Mouse (Mus musculus) hindbrain, postnatal 0 days (tissue): ENCODE data around the gene 9530068E07Rik. TPM values are rescaled to one million over a fixed set of nuclear protein-coding genes. Genes with fewer than 3 reads are reported as not detected.
"Not testable (repeated sequence)": the region's sequence is repeated elsewhere in the genome, so short reads cannot be mapped to it uniquely, and the experiment has no call there.

Source experiments
- ATAC-seq: fragments of 200-750 bp; cut with Nextera tagmentation; 2 replicates; pipeline ENCODE4 v1.8.0; 2017; ENCODE audit warnings: mild to moderate bottlenecking, moderate TSS enrichment, moderate library complexity
- DNase-seq: peaks from one replicate; pipeline ENCODE4 v3.0.0-alpha.2; 2015; ENCODE audit warnings: low spot score
- H3K27ac ChIP-seq: fragments of 300-500 bp; sonication (generic); 2 replicates; pipeline ENCODE4 v1.5.1; 2014; ENCODE audit warnings: mild to moderate bottlenecking
- H3K27me3 ChIP-seq: fragments of 300-500 bp; sonication (generic); 2 replicates; pipeline ENCODE4 v1.6.1; 2014; ENCODE audit warnings: low read length, mixed read lengths; ENCODE audit not compliant: insufficient read depth
- H3K36me3 ChIP-seq: fragments of 300-500 bp; sonication (generic); 2 replicates; pipeline ENCODE4 v1.6.1; 2014; ENCODE audit warnings: low read length, mixed read lengths; ENCODE audit not compliant: insufficient read depth
- H3K4me1 ChIP-seq: fragments of 300-500 bp; sonication (generic); 2 replicates; pipeline ENCODE4 v1.6.1; 2014; ENCODE audit warnings: antibody characterized with exemption, low read length, mixed read lengths; ENCODE audit not compliant: insufficient read depth
- H3K4me2 ChIP-seq: fragments of 300-500 bp; sonication (generic); 2 replicates; pipeline ENCODE4 v1.6.1; 2014; ENCODE audit warnings: low read depth, mild to moderate bottlenecking, low read length, moderate library complexity, mixed read lengths
- H3K4me3 ChIP-seq: fragments of 300-500 bp; sonication (generic); 2 replicates; pipeline ENCODE4 v1.5.1; 2014; ENCODE audit warnings: low read length
- H3K9ac ChIP-seq: fragments of 300-500 bp; sonication (generic); replicated peaks from 2 replicates; pipeline ENCODE4 v1.6.1; 2014; ENCODE audit warnings: mild to moderate bottlenecking, low read length, moderate library complexity, mixed read lengths
- H3K9me3 ChIP-seq: fragments of 300-500 bp; sonication (generic); 2 replicates; pipeline ENCODE4 v1.6.1; 2016; ENCODE audit warnings: low read length, mixed read lengths
- CTCF ChIP-seq: IDR thresholded peaks from 2 replicates; pipeline ENCODE4 v1.5.1; 2016; ENCODE audit warnings: antibody characterized with exemption, control low read depth, low read depth
- WGBS: fragments of 180-500 bp; shearing (Covaris S2); extraction: QIAGEN DNeasy Blood & Tissue Kit; methylation state at CpG from one replicate; pipeline ENCODE4 v1.1.7; 2014; 5-methylcytosine and 5-hydroxymethylcytosine counted together
- polyA plus RNA-seq: library from polyadenylated mRNA; unstranded; fragments of >200 nt; fragmentation: Nextera tagmentation; extraction: Ambion mirVana; gene quantifications from 2 replicates; pipeline ENCODE4 v1.2.1, GENCODE M21; 2015
- total RNA-seq: library from RNA; depleted of rRNA; stranded (reverse); fragments of >200 nt; gene quantifications from 2 replicates; pipeline ENCODE4 v1.2.3, GENCODE M21; 2014

9530068E07Rik gene
- total and polyA plus RNA-seq, 2 experiments from 2014 or later, result 125 to 131 TPM

- Histone ChIP-seq H3K27me3 (no peaks in the 10 kb centered on the region), H3K27ac (no peak overlapping the region), H3K9me3 (no peaks in the 10 kb centered on the region), H3K4me1 (no peaks in the 10 kb centered on the region), H3K9ac (no peak overlapping the region), H3K4me3 (no peak overlapping the region), H3K4me2 (no peak overlapping the region), H3K36me3 (peaks cover 43% of the 10 kb centered on the region)
- TF ChIP-seq CTCF, result no peak
- WGBS, result 82% methylated on average over 3 of the region's 3 CpGs
- ATAC-seq (no peak), DNase-seq (no peak)
Measured at GRCm38 (mm10) chr11:52386892-52387291, 9.3 kb upstream of the 9530068E07Rik start.

GRCm38 (mm10) chr11:52388150-52388549 is 8.1 kb upstream of the 9530068E07Rik start:
- no peak for TF ChIP-seq CTCF
- H3K4me3 ChIP-seq, result no peak overlapping the region
- H3K9ac ChIP-seq, result no peak overlapping the region
- H3K4me2 ChIP-seq, result no peak overlapping the region
- no peaks in the 10 kb centered on the region for H3K27me3 ChIP-seq
- H3K27ac ChIP-seq, result no peak overlapping the region
- H3K36me3 ChIP-seq, result peaks cover 34% of the 10 kb centered on the region
- H3K4me1 ChIP-seq, result no peaks in the 10 kb centered on the region
- H3K9me3 ChIP-seq, result no peaks in the 10 kb centered on the region
- DNase-seq (no peak), ATAC-seq (no peak)
- 90% methylated on average over 12 of the region's 12 CpGs for WGBS

GRCm38 (mm10) chr11:52388979-52389378 is 7.2 kb upstream of the 9530068E07Rik start:
- not testable (repeated sequence) for H3K4me2 ChIP-seq, H3K9ac ChIP-seq, ATAC-seq, H3K27me3 ChIP-seq, DNase-seq, H3K27ac ChIP-seq, H3K4me3 ChIP-seq, H3K4me1 ChIP-seq, H3K9me3 ChIP-seq
- H3K36me3 ChIP-seq, result peaks cover 27% of the 10 kb centered on the region
- 94% methylated on average over 5 of the region's 5 CpGs for WGBS

- 93% methylated on average over 7 of the region's 7 CpGs for WGBS
- no peak for DNase-seq
- no peak for TF ChIP-seq CTCF
- H3K4me1 ChIP-seq, result no peaks in the 10 kb centered on the region
- H3K9ac ChIP-seq, result no peak overlapping the region
- no peak overlapping the region for H3K4me3 ChIP-seq
- no peak overlapping the region for H3K27ac ChIP-seq
- H3K4me2 ChIP-seq, result no peak overlapping the region
- peaks cover 22% of the 10 kb centered on the region for H3K36me3 ChIP-seq
- H3K9me3 ChIP-seq, result no peaks in the 10 kb centered on the region
- ATAC-seq, result no peak
- no peaks in the 10 kb centered on the region for H3K27me3 ChIP-seq
Measured at GRCm38 (mm10) chr11:52389933-52390332, 6.3 kb upstream of the 9530068E07Rik start.

- H3K27ac ChIP-seq, result no peak overlapping the region
- no peak overlapping the region for H3K4me3 ChIP-seq
- WGBS, result 82% methylated on average over 4 of the region's 4 CpGs
- H3K4me1 ChIP-seq, result 0 out of 2 replicates have a peak, but pooled peaks cover 6% of the 10 kb centered on the region
- H3K27me3 ChIP-seq, result no peaks in the 10 kb centered on the region
- H3K36me3 ChIP-seq, result no peaks in the 10 kb centered on the region
- no peak for TF ChIP-seq CTCF
- no peak overlapping the region for H3K9ac ChIP-seq
- ATAC-seq (no peak), DNase-seq (no peak)
- no peak overlapping the region for H3K4me2 ChIP-seq
- H3K9me3 ChIP-seq, result no peaks in the 10 kb centered on the region
Measured at GRCm38 (mm10) chr11:52394494-52394893, 1.7 kb upstream of the 9530068E07Rik start.

- H3K9me3 ChIP-seq, result no peaks in the 10 kb centered on the region
- H3K27me3 ChIP-seq, result no peaks in the 10 kb centered on the region
- H3K36me3 ChIP-seq, result no peaks in the 10 kb centered on the region
- 0 out of 2 replicates have a peak, but pooled peaks cover 6% of the 10 kb centered on the region for H3K4me1 ChIP-seq
- no peak overlapping the region for H3K4me2 ChIP-seq
- no peak overlapping the region for H3K4me3 ChIP-seq
- H3K27ac ChIP-seq, result 0 out of 2 replicates have a peak overlapping the region, but pooled peaks have one; percentile 73
- TF ChIP-seq CTCF, result peak; percentile 10; the same call in 1 of the 2 replicates
- no peak overlapping the region for H3K9ac ChIP-seq
- DNase-seq (no peak), ATAC-seq (no peak)
- 37% methylated on average over 4 of the region's 4 CpGs for WGBS
Measured at GRCm38 (mm10) chr11:52395343-52395742, 885 bp upstream of the 9530068E07Rik start.

GRCm38 (mm10) chr11:52396597-52397188 is 465 bp downstream of the 9530068E07Rik start:
- Histone ChIP-seq H3K36me3 (no peaks in the 10 kb centered on the region), H3K27me3 (no peaks in the 10 kb centered on the region), H3K9me3 (no peaks in the 10 kb centered on the region), H3K27ac (peak overlapping the region; percentile 94), H3K4me1 (0 out of 2 replicates have a peak, but pooled peaks cover 6% of the 10 kb centered on the region), H3K4me2 (peak overlapping the region; percentile 78), H3K4me3 (peak overlapping the region; percentile 98), H3K9ac (peak overlapping the region; percentile 94)
- ATAC-seq (peak; percentile 83), DNase-seq (peak; percentile 53)
- no peak for TF ChIP-seq CTCF
- under 1% methylated on average over 33 of the region's 33 CpGs for WGBS
